Mouse (Mus musculus) stomach, adult 2 months (tissue): Measurements from ENCODE around the gene Lrrc39. TPM values are rescaled to one million over a fixed set of nuclear protein-coding genes. Genes with fewer than 3 reads are reported as not detected.

Experiments
- polyA plus RNA-seq: library from polyadenylated mRNA; depleted of rRNA; stranded (reverse); fragments of >200 nt; gene quantifications from 2 replicates; pipeline ENCODE4 v1.2.3, GENCODE M21; 2012; rRNA removed

Lrrc39 gene
- 0.05 and 0.13 TPM in 2 replicates for polyA plus RNA-seq

GRCm38 (mm10) chr3:116562408-116563094, at the start of gene Lrrc39:
Lrrc39 (plus strand) TSS chr3:116562973.

GRCm38 (mm10) chr3:116594728-116595602, 32.2 kb downstream of the Lrrc39 start, which contains the start of gene Sass6:
Sass6 (plus strand) TSS chr3:116594982.

GRCm38 (mm10) chr3:116614295-116614892, 51.6 kb downstream of the Lrrc39 start, which contains the start of gene Trmt13:
Trmt13 (minus strand) TSS chr3:116614587.

Other genes starting within 250 kb of the Lrrc39 start
- 3.8 and 6.4 TPM in 2 replicates for gene Cdc14a, start 138.9 kb upstream of the Lrrc39 start, polyA plus RNA-seq
- 6.9 and 20.4 TPM in 2 replicates for gene Rtca, start 54.8 kb upstream of the Lrrc39 start, polyA plus RNA-seq
- 2.7 and 4.2 TPM in 2 replicates for gene Dbt, start 49.9 kb upstream of the Lrrc39 start, polyA plus RNA-seq
- gene Sass6, start 32.0 kb downstream of the Lrrc39 start, polyA plus RNA-seq: 0.18 and 0.22 TPM in 2 replicates
- gene Trmt13, start 51.6 kb downstream of the Lrrc39 start, polyA plus RNA-seq: 0.17 and 0.70 TPM in 2 replicates
- 2.9 and 4.9 TPM in 2 replicates for gene Mfsd14a, start 99.7 kb downstream of the Lrrc39 start, polyA plus RNA-seq
- gene Gm43191, start 118.3 kb downstream of the Lrrc39 start, polyA plus RNA-seq: not detected in 2 replicates
- 2.5 and 5.0 TPM in 2 replicates for gene Slc35a3, start 149.9 kb downstream of the Lrrc39 start, polyA plus RNA-seq
- 1.4 and 2.0 TPM in 2 replicates for gene Agl, start 245.2 kb downstream of the Lrrc39 start, polyA plus RNA-seq